Mouse (Mus musculus) embryonic facial prominence, embryonic 11.5 days (tissue): ENCODE data around the gene Siae. TPM values are rescaled to one million over a fixed set of nuclear protein-coding genes. Genes with fewer than 3 reads are reported as not detected.

Source experiments
- ATAC-seq: fragments of 200-750 bp; cut with Nextera tagmentation; replicated peaks from 2 replicates; pipeline ENCODE4 v1.8.0; 2017; ENCODE audit warnings: low read depth; ENCODE audit not compliant: insufficient number of reproducible peaks, low FRiP score, low TSS enrichment
- DNase-seq: peaks from one replicate; pipeline ENCODE4 v3.0.0-alpha.2; 2015; ENCODE audit warnings: low spot score
- H3K27ac ChIP-seq: fragments of 300-500 bp; sonication (generic); replicated peaks from 2 replicates; pipeline ENCODE4 v1.5.1; 2014; ENCODE audit warnings: mild to moderate bottlenecking, low read depth, low read length, control low read depth
- H3K27me3 ChIP-seq: fragments of 300-500 bp; sonication (generic); 2 replicates; pipeline ENCODE4 v1.6.1; 2014; ENCODE audit warnings: mild to moderate bottlenecking, low read length, moderate library complexity, mixed read lengths; ENCODE audit not compliant: control insufficient read depth, insufficient read depth
- H3K36me3 ChIP-seq: fragments of 300-500 bp; sonication (generic); replicated peaks from 2 replicates; pipeline ENCODE4 v1.6.1; 2014; ENCODE audit warnings: low read depth, mild to moderate bottlenecking, low read length, moderate library complexity, mixed read lengths; ENCODE audit not compliant: control insufficient read depth, insufficient read depth
- H3K4me1 ChIP-seq: fragments of 300-500 bp; sonication (generic); 2 replicates; pipeline ENCODE4 v1.6.1; 2014; ENCODE audit warnings: low read length, mixed read lengths; ENCODE audit not compliant: control insufficient read depth, insufficient read depth
- H3K4me2 ChIP-seq: fragments of 300-500 bp; sonication (generic); 2 replicates; pipeline ENCODE4 v1.6.1; 2014; ENCODE audit warnings: low read depth, mild to moderate bottlenecking, control low read depth, low read length, moderate library complexity
- H3K4me3 ChIP-seq: fragments of 300-500 bp; sonication (generic); 2 replicates; pipeline ENCODE4 v1.5.1; 2014; ENCODE audit warnings: low read depth, low read length, control low read depth
- H3K9ac ChIP-seq: fragments of 300-500 bp; sonication (generic); replicated peaks from 2 replicates; pipeline ENCODE4 v1.6.1; 2014; ENCODE audit warnings: mild to moderate bottlenecking, control low read depth, low read length
- H3K9me3 ChIP-seq: fragments of 300-500 bp; sonication (generic); replicated peaks from 2 replicates; pipeline ENCODE4 v1.6.1; 2016; ENCODE audit warnings: mild to moderate bottlenecking, low read length, inconsistent platforms, mixed read lengths; ENCODE audit not compliant: control insufficient read depth
- WGBS: fragments of 180-500 bp; shearing (Covaris S2); extraction: QIAGEN DNeasy Blood & Tissue Kit; methylation state at CpG from one replicate; pipeline ENCODE4 v1.1.7; 2014; 5-methylcytosine and 5-hydroxymethylcytosine counted together
- polyA plus RNA-seq: library from polyadenylated mRNA; unstranded; fragments of >200 nt; fragmentation: Nextera tagmentation; extraction: Ambion mirVana; gene quantifications from 2 replicates; pipeline ENCODE4 v1.2.1, GENCODE M21; 2014

Siae gene
- polyA plus RNA-seq, 1 experiment from 2014 or later, result 5.8 TPM

- Histone ChIP-seq H3K9me3 (no peaks in the 10 kb centered on the region), H3K4me2 (no peak overlapping the region), H3K36me3 (no peaks in the 10 kb centered on the region), H3K27ac (no peak overlapping the region), H3K9ac (no peak overlapping the region), H3K4me1 (no peaks in the 10 kb centered on the region), H3K4me3 (no peak overlapping the region), H3K27me3 (no peaks in the 10 kb centered on the region)
- DNase-seq (no peak), ATAC-seq (no peak)
- 76% methylated on average over 5 of the region's 5 CpGs for WGBS
Observed at GRCm38 (mm10) chr9:37615220-37615619, 59.7 kb downstream of the Siae start.

GRCm38 (mm10) chr9:37616770-37617169 is 61.3 kb downstream of the Siae start:
- H3K4me2 ChIP-seq, result no peak overlapping the region
- DNase-seq, result peak; percentile 61
- H3K27ac ChIP-seq, result no peak overlapping the region
- WGBS, result 51% methylated on average over 2 of the region's 2 CpGs
- H3K9ac ChIP-seq, result no peak overlapping the region
- H3K36me3 ChIP-seq, result no peaks in the 10 kb centered on the region
- no peak overlapping the region for H3K4me3 ChIP-seq
- no peaks in the 10 kb centered on the region for H3K4me1 ChIP-seq
- no peak for ATAC-seq
- H3K27me3 ChIP-seq, result no peaks in the 10 kb centered on the region
- H3K9me3 ChIP-seq, result no peaks in the 10 kb centered on the region

DNA sequence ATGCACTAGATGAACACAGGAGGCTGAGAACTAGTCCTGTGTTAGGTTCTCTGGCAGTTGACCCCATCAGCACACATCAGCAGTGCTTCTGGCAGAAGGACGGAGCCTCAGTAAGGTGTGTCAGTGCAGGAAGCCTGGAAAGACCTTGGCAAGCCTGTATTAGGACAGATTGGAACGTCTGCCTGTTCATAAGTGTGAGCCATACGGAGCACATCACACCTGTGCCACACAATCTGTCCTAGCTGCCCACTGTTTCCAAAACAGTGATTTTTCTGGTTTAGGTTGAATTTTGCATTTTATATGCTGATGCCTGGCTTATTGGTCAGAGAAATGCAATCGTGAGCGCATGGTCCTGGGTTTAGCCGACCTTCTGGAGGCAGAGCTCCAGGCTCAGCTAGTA is 65.8 kb downstream of the Siae start:
- Histone ChIP-seq H3K4me1 (no peaks in the 10 kb centered on the region), H3K4me3 (no peak overlapping the region), H3K27ac (no peak overlapping the region), H3K9me3 (no peaks in the 10 kb centered on the region), H3K4me2 (no peak overlapping the region), H3K36me3 (no peaks in the 10 kb centered on the region), H3K9ac (no peak overlapping the region), H3K27me3 (no peaks in the 10 kb centered on the region)
- no peak for DNase-seq
- ATAC-seq, result no peak
- WGBS, result 85% methylated on average over 6 of the region's 6 CpGs

DNA sequence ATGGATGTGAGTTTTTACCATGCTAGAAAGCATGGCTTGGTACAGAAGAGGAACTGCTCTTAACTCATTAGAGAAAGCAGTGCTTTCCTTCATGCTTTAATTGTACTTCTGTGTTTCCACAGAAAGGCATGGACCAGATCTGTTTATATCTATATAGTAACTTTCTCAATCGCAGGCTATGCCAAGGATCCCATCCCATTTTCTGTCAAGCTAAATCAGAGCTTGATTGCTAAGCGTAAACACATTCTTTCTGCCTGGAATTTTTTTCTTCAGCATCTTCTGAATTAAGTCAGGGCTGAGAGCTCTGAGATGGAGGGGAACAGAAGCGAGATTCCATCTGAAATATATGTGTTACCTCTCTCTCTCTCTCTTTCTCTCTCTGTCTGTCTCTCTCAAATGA is 68.5 kb downstream of the Siae start:
- no peak overlapping the region for H3K9ac ChIP-seq
- DNase-seq (no peak), ATAC-seq (no peak)
- H3K4me2 ChIP-seq, result no peak overlapping the region
- no peak overlapping the region for H3K4me3 ChIP-seq
- WGBS, result 78% methylated on average over 3 of the region's 3 CpGs
- no peak overlapping the region for H3K27ac ChIP-seq
- H3K9me3 ChIP-seq, result no peaks in the 10 kb centered on the region
- no peaks in the 10 kb centered on the region for H3K4me1 ChIP-seq
- no peaks in the 10 kb centered on the region for H3K36me3 ChIP-seq
- H3K27me3 ChIP-seq, result no peaks in the 10 kb centered on the region

- WGBS, result 88% methylated on average over 1 of the region's 1 CpGs
- DNase-seq (no peak), ATAC-seq (no peak)
- Histone ChIP-seq H3K27ac (no peak overlapping the region), H3K27me3 (no peaks in the 10 kb centered on the region), H3K4me3 (no peak overlapping the region), H3K4me2 (no peak overlapping the region), H3K9me3 (no peaks in the 10 kb centered on the region), H3K9ac (no peak overlapping the region), H3K36me3 (no peaks in the 10 kb centered on the region), H3K4me1 (no peaks in the 10 kb centered on the region)
Observed at GRCm38 (mm10) chr9:37624502-37624901, 69.0 kb downstream of the Siae start.

- no peaks in the 10 kb centered on the region for H3K36me3 ChIP-seq
- ATAC-seq (no peak; the same call in 1 of the 2 replicates), DNase-seq (no peak)
- no peaks in the 10 kb centered on the region for H3K9me3 ChIP-seq
- no peak overlapping the region for H3K27ac ChIP-seq
- WGBS, result 45% methylated on average over 3 of the region's 3 CpGs
- no peak overlapping the region for H3K4me3 ChIP-seq
- no peaks in the 10 kb centered on the region for H3K27me3 ChIP-seq
- H3K4me2 ChIP-seq, result no peak overlapping the region
- H3K9ac ChIP-seq, result no peak overlapping the region
- no peaks in the 10 kb centered on the region for H3K4me1 ChIP-seq
Observed at GRCm38 (mm10) chr9:37625129-37625528, 69.6 kb downstream of the Siae start.

DNA sequence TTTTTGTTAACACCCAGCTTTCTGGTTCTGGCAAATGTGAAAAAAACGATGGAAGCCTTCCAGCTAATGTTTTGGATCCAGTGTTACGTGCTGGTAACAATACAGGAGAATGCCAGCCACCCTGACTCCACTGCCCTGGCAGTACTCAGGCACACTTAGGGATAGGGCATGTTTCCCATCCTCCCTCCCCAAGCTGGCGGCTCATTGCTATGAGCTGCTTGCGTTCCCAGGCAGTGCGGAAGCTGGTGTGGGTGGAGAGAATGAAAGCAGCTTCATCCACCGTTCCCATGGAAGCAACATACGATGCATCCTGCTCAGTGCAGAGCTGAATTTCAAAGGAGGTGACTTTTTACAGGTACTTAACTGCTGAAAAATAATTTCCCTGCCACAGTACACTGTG is 70.1 kb downstream of the Siae start:
- no peak overlapping the region for H3K4me2 ChIP-seq
- H3K4me3 ChIP-seq, result no peak overlapping the region
- H3K9me3 ChIP-seq, result no peaks in the 10 kb centered on the region
- WGBS, result 34% methylated on average over 7 of the region's 7 CpGs
- H3K27me3 ChIP-seq, result no peaks in the 10 kb centered on the region
- no peaks in the 10 kb centered on the region for H3K36me3 ChIP-seq
- DNase-seq, result no peak
- H3K9ac ChIP-seq, result no peak overlapping the region
- no peak overlapping the region for H3K27ac ChIP-seq
- no peaks in the 10 kb centered on the region for H3K4me1 ChIP-seq
- no peak for ATAC-seq

DNA sequence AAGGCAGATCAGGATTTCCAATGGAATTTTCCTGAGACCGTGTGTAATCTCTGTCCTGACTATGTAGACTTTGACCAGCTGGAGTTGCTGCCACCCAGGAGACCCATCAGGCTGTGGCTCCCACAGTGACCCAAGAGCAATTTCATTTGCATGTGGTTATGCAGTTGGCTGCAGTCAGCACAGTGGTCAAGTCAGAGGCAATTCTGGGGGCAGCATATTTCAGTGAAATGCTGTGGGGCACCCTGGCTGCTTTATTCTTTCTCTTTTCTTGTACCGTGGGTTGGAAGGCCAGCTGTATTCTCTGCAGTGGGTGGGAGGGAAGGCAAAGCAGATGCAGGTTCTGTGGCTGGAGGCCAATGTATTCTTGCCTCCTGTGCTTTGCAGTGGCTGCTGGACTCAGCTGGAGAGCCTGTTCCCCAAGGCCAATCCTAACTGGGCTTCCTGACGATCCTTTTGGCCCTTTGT is 70.6 kb downstream of the Siae start:
- ATAC-seq (no peak), DNase-seq (no peak)
- Histone ChIP-seq H3K4me1 (no peaks in the 10 kb centered on the region), H3K9me3 (no peaks in the 10 kb centered on the region), H3K27me3 (no peaks in the 10 kb centered on the region), H3K27ac (no peak overlapping the region), H3K9ac (no peak overlapping the region), H3K4me3 (no peak overlapping the region), H3K36me3 (no peaks in the 10 kb centered on the region), H3K4me2 (no peak overlapping the region)
- 18% methylated on average over 3 of the region's 3 CpGs for WGBS
